Mouse (Mus musculus) central nervous system, embryonic 11.5 days (tissue): ENCODE results near the gene Lpar5. TPM values are rescaled to one million over a fixed set of nuclear protein-coding genes. Genes with fewer than 3 reads are reported as not detected.

ENCODE experiments used
- polyA plus RNA-seq: library from polyadenylated mRNA; depleted of rRNA; stranded (reverse); fragments of >200 nt; gene quantifications from 2 replicates; pipeline ENCODE4 v1.2.3, GENCODE M21; 2012; rRNA removed

The Lpar5 gene
- polyA plus RNA-seq: 0.22 and 0.24 TPM in 2 replicates

GRCm38 (mm10) chr6:125067571-125067995 is at the start of gene Lpar5:
TSS of gene Lpar5 (plus strand) at chr6:125067920.

GRCm38 (mm10) chr6:125039533-125040153 is 28.1 kb upstream of the Lpar5 start, which contains the start of gene Ing4:
TSS of gene Ing4 (plus strand) at chr6:125039760.

DNA sequence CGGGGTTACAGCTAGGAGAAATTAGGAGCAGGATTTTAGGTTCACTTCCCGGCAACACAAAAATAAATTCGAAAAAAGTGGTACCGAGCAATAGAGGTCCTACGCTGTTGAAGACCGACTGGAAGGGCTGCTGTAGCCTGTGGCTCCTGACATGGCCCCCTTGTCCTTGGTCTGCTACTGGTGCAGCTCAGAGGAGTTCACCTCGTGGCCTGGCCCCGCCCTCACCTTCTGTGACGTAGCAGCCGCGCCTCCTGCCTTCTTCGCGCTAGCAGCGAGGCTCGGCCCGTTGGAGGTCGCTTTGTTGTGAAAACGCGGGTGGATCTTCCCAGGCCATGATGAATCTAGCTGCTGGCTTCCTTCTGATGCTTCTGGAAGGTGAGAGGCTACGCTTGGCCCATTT is 18.0 kb upstream of the Lpar5 start, which contains the start of gene Acrbp:
Acrbp (plus strand) TSS at position 12 of the 400 bp plus-strand sequence.

GRCm38 (mm10) chr6:125095391-125096278 is 27.9 kb downstream of the Lpar5 start, which contains the start of gene Chd4:
TSS of gene Chd4 (plus strand) at chr6:125095981.

DNA sequence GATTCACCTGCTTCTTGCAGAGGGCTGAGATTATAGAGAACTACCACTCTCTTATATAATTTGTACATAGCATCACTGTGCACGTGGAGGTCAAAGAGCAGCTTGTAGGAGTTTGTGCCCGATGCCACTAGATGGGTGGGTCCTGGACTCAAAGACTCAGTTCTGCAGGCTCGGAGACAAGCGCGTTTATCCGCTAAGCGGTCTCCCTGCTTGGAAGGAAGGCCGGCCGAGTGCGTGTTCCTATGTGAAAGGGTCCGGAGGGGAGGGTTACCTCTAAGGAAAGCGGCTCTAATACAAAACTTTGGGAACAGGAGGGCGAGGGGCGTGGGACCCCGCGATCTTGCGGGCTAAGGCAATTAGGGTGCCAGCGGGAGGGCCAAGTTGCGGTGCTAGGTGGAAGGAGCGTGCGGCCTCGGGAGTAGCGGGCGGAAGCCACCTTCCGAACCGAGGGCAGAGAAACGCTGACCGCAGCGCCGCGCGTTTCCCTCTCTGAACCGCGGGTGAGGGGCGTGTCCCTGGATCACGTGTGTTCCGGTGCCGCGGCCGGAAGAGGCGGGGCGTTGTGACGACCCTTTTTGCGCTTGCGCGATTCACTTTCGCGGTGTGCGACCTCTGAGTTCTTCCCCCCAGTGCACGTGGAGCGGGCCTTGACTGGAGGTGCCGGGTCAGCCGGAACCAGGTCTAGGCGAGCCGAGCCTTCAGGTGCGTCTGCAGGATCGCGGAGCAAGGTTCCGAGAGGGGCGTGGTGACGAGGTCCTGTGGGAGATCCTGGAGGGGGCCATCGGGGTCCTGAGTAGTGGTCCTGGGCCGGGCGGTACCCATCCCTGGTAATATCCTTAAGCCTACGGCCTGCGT is 63.8 kb downstream of the Lpar5 start, which contains the start of gene Nop2:
Nop2 (plus strand) TSS at position 608 of the 855 bp plus-strand sequence.

Other genes starting within 250 kb of the Lpar5 start
- 111 and 146 TPM in 2 replicates for gene Usp5, start 238.4 kb upstream of the Lpar5 start, polyA plus RNA-seq
- 157 and 168 TPM in 2 replicates for gene Cdca3, start 238.4 kb upstream of the Lpar5 start, polyA plus RNA-seq
- 2.2 and 3.0 TPM in 2 replicates for gene Gnb3, start 227.6 kb upstream of the Lpar5 start, polyA plus RNA-seq
- 103 and 125 TPM in 2 replicates for gene P3h3, start 210.2 kb upstream of the Lpar5 start, polyA plus RNA-seq
- 13.4 and 15.2 TPM in 2 replicates for gene Gpr162, start 203.9 kb upstream of the Lpar5 start, polyA plus RNA-seq
- 0.01 and 0.05 TPM in 2 replicates for gene Cd4, start 179.7 kb upstream of the Lpar5 start, polyA plus RNA-seq
- gene Lag3, start 156.2 kb upstream of the Lpar5 start, polyA plus RNA-seq: 2.3 and 3.2 TPM in 2 replicates
- gene Ptms, start 147.8 kb upstream of the Lpar5 start, polyA plus RNA-seq: 1,105 and 3,481 TPM in 2 replicates
- 358 and 360 TPM in 2 replicates for gene Mlf2, start 136.5 kb upstream of the Lpar5 start, polyA plus RNA-seq
- gene Cops7a, start 102.4 kb upstream of the Lpar5 start, polyA plus RNA-seq: 122 and 143 TPM in 2 replicates
- gene Pianp, start 71.2 kb upstream of the Lpar5 start, polyA plus RNA-seq: 1.6 and 3.4 TPM in 2 replicates
- gene Zfp384, start 58.8 kb upstream of the Lpar5 start, polyA plus RNA-seq: 52.2 and 93.4 TPM in 2 replicates
- gene Ing4, start 28.2 kb upstream of the Lpar5 start, polyA plus RNA-seq: 130 and 145 TPM in 2 replicates
- gene Acrbp, start 18.2 kb upstream of the Lpar5 start, polyA plus RNA-seq: 25.3 and 37.8 TPM in 2 replicates
- 164 and 215 TPM in 2 replicates for gene Chd4, start 28.1 kb downstream of the Lpar5 start, polyA plus RNA-seq
- gene Nop2, start 64.0 kb downstream of the Lpar5 start, polyA plus RNA-seq: 45.9 and 58.2 TPM in 2 replicates
- 26.0 and 30.3 TPM in 2 replicates for gene Iffo1, start 77.3 kb downstream of the Lpar5 start, polyA plus RNA-seq
- gene Gapdh, start 98.5 kb downstream of the Lpar5 start, polyA plus RNA-seq: 3,932 and 4,365 TPM in 2 replicates
- 349 and 495 TPM in 2 replicates for gene Ncapd2, start 123.8 kb downstream of the Lpar5 start, polyA plus RNA-seq
- gene Mrpl51, start 123.9 kb downstream of the Lpar5 start, polyA plus RNA-seq: 84.9 and 134 TPM in 2 replicates
- gene Vamp1, start 147.6 kb downstream of the Lpar5 start, polyA plus RNA-seq: 10.6 and 11.9 TPM in 2 replicates
- gene Tapbpl, start 163.9 kb downstream of the Lpar5 start, polyA plus RNA-seq: 1.1 and 1.3 TPM in 2 replicates
- 0.18 and 0.21 TPM in 2 replicates for gene Cd27, start 169.1 kb downstream of the Lpar5 start, polyA plus RNA-seq
- gene Tuba3a, start 218.1 kb downstream of the Lpar5 start, polyA plus RNA-seq: 0.06 and 0.26 TPM in 2 replicates
- 15.1 and 22.4 TPM in 2 replicates for gene Ltbr, start 246.0 kb downstream of the Lpar5 start, polyA plus RNA-seq